Mouse (Mus musculus) MEL-GATA-1-ER (cell line): ENCODE results near the gene Gmds.

Experiments used
- DNase-seq: peaks from one replicate; pipeline ENCODE4 v3.0.0-alpha.2; 2012; ENCODE audit warnings: low read depth; ENCODE audit errors: extremely low read depth

The Gmds gene

DNA sequence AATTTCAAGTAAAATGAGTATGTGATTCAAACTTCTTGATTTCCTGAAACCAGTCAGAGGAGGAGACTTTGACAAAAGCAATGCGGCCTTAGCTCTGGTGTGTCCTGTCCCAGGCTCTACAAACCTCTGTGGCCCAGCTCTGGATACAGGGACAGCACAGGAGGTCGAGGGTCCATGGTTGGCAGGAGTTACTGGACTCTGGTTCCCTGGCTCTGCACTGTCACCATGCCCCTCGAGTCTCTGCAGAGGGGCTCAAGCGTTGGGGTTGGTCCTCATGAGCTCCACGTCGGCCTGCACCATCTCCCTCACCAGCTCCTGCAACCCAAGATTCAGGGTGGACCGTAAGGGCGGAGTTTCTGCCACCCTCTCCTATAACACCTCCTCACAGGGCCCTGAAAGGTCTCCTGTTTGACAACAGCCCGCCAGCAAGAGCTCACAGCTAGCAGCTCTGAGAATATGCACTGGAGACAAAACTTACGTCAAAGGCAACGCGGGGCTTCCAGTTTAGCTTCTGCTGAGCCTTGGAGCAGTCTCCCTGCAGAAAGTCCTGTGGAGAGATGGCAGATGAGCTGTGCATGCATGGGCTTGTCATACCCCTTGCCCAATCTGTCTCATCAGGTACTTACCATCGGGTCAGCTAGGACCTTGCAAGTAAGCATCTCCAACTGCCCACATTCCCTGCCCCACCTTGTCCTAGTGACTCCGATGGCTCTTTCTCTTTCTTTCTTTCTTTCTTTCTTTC, 518.7 kb downstream of the Gmds start:
- no peak for DNase-seq

DNA sequence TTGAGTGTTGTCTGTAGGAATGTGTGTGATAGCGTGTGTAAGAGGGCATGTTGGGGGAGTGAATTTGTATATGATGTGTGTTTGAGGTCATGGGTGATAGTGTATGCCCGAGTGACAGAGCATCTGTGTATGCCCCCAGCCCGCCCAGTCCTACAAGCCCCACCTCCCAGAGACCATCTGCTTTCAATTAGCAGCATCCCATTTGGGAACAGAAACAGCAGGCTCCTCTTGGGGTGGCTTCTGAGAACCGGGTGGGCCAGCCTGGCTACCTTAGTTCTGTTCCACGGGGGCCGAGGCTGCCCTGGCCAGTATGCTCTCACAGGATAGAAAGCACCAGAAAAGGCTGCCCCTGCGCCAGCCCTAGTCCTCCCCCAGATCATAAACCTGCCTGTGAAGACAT, 520.2 kb downstream of the Gmds start:
- DNase-seq = no peak

DNA sequence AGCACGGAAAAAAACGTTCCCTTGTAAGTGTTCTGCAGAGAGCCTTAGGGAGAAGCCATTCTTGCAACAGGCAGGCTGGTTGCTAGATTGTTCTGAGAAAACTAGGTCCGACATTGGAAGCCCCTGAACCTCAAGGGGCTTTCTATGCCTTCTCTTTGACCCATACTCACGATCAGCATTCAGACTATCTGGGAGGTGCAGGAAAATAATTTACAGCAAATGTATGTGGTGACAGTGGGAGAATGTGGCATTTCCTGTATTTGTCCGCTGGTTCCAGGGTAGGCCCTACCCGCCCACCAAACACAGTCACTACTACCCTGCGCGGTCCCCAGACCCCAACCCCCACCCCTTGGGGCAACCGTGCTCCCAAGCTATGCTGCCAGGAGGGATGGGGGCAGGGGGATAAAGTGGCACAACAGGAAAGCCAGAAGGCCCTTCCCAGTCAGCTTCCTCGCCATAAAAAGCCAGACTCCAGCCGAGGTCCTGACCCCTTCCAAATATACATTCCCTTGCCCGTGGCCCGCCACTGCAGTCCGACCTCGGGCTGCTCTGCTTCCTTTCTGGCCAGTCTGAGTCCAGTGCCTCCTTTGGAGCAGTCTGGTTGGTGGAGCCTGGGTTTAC, 523.0 kb downstream of the Gmds start:
- DNase-seq = no peak

DNA sequence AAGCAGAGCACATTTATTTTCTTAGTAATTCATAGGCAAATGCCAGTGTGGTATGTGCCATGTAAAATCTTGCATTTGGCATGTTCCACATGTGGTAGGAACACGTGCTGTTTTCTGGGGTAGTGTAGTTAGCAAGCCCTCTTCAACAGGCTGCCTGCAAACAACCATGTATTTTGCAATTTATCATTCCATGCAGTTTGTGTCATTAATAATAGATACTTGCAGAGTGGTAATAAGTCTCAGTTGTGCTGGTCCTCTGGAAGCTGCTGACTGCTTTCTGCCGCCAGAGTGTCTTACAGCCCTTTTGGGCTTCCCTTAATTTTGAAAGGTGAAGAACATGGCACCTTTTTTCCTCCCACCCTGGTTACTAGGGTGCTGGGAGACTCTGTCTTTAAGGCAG, 525.8 kb downstream of the Gmds start:
- DNase-seq = no peak

DNA sequence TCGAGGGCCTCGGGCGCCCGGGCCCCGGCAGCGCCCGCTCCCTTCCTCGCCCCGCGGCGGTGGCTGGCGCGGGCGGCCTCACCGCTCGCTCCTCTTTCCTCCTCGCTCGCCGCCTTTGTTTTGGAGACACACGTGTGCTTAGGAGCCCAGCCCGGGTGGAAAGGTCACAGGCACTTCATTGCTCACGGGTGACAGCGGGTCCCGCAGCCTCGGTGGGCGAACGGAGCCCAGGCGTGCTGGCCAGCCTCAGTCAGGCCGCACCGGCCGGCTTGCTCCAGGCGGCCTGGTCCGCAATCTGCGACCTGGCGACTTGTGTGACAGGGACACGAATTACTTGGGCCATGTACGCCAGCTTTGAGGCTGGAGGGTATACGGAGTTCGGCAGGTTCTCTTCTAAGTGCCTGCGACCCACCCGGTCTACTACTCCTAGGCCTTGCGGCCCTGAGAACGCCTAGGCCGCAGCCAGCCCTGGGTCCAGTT, 527.0 kb downstream of the Gmds start:
- no peak for DNase-seq

DNA sequence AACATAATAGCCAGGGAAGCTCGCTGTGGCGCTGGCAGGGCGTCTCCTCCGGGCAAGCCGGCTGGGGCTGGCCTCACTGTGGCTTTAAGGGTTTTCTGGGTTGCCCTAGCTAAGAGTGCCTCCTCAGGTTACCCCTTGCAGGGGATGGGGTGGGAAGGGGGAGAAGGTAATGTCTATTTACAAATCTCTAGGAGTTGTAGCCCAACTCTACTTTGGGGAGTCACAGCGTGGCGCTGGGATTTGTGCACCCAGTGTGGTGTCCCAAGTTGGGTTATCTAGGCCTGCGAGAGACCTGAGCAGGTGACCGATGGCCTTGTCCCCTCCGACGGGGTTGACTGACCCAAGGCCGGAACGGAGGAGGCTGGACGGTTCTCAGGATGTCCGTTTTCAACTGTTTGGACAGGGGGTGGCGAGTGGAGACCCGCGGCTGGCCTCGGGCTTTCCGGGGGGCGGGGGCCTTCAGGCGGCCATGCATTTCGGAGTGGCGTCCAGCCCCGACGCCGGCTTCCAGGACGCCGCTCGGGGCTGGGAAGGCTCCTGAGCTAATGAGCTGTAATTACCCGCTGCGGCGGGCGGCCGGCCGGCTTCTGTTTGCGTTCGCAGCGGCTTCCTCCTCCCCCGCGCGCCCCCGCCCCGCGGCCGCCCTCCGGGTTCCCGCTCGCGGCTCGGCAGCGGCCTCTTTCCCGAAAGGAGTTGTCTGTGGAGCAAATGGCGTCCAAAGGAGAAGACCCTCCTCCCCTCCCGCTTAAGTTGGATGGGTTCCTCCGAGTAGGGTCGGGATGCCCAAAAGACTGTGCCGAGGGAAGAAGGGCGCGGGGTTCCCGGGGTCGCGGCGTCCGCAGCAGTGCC, 527.6 kb downstream of the Gmds start:
- no peak for DNase-seq

DNA sequence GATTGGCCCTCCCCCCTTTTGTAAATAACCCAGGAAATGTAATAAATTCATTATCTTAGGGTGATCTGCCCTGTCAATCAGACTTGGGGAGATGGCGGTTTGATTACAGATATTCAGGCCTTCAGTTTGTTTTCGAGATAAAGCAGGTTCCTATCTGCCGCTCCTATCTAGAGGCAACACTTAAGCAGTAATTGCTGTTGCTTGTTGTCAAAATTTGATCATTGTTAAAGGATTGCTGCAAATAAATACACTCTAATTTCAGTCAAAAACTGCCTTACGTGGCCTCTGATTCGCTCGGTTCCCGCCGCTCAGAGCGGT, 528.2 kb downstream of the Gmds start:
- no peak for DNase-seq

DNA sequence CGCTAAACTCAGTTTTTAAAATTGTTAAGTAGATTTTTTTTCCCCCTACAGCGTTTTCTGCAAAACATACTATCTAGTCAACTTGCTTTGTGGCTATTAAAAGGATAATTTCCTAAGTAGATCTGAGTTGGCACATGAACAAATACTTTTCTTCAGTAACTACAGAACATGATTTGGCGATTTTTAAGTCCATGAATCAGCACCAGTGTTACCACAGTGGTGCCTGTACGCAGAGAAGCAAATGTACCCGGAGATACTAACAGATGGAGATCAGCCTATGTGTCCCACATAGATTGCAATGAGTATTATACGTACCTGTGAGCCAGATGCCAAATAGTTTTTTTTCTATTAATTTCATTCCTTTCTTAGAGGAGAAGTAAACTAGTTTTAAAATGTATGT, 528.8 kb downstream of the Gmds start:
- no peak for DNase-seq

DNA sequence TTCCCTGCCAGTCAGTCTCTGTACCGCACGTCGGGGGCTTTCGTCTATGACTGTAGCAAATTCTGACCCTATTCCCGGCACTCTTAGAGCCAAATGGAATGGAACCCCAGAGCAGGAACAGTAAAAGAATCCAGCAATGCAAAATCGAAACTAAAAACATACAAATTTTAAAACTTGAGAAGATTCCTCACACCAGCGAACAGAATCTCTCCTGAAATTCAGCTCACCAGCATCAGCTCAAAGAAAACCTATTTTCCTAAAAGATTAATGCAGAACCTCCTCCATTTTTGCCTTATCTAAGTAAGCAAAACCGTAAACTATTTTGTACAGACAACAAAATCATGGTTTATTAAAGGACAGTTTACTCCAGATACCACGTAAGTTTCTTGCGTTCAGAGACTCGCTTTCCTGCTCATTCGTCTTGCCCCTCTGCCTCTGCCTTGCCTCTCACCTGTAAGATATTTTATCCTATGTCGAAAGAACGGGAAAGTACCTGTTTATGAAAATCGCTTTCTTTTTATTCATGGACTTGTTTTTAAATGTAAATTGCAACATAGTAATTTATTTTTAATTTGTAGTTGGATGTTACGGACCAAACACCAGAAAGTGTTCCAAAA, 529.6 kb downstream of the Gmds start:
- DNase-seq = no peak

DNA sequence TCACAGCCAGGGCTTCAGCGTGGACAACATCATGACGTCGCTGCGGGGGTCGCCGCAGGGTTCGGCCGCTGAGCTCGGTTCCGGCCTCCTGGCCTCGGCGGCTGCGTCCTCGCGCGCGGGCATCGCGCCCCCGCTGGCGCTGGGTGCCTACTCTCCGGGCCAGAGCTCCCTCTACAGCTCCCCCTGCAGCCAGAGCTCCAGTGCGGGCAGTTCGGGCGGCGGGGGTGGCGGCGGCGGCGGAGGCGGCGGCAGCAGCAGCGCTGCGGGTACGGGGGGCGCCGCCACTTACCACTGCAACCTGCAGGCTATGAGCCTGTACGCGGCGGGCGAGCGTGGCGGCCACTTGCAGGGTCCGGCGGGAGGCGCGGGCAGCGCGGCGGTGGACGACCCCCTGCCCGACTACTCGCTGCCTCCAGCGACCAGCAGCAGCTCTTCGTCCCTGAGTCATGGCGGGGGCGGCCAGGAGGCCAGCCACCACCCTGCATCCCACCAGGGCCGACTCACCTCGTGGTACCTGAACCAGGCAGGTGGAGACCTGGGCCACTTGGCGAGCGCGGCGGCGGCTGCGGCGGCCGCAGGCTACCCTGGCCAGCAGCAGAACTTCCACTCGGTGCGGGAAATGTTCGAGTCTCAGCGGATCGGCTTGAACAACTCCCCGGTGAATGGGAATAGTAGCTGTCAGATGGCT, 530.3 kb downstream of the Gmds start:
- DNase-seq = no peak

DNA sequence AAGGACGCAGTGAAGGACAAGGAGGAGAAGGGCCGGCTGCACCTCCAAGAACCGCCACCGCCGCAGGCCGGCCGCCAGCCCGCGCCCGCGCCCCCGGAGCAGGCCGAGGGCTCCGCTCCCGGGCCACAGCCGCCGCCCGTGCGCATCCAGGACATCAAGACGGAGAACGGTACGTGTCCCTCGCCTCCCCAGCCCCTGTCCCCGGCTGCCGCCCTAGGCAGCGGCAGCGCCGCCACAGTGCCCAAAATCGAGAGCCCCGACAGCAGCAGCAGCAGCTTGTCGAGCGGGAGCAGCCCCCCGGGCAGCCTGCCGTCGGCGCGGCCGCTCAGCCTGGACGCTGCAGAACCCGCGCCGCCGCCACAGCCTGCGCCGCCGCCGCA, 530.8 kb downstream of the Gmds start:
- DNase-seq = no peak

DNA sequence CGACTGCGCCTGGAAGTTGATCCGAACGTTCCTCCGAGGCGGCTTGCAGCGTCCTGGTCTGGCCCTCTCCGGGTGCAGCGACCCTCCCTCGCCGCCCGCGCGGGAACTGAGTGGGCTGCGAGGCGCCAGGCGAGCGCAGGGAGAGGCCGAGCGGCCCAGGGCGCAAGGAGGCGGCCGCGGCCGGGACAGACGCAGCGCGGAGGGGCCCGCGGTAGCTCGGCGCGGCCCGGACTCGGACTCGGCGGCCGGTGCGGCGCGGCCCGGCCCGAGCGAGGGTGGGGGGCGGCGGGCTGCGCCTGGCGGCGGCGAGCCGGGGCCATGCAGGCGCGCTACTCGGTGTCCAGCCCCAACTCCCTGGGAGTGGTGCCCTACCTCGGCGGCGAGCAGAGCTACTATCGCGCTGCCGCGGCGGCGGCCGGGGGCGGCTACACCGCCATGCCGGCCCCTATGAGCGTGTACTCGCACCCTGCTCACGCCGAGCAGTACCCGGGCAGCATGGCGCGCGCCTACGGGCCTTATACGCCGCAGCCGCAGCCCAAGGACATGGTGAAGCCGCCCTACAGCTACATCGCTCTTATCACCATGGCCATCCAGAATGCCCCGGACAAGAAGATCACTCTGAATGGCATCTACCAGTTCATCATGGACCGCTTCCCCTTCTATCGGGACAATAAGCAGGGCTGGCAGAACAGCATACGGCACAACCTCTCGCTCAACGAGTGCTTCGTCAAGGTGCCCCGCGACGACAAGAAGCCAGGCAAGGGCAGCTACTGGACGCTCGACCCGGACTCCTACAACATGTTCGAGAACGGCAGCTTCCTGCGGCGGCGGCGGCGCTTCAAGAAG, 531.4 kb downstream of the Gmds start:
- DNase-seq = no peak

DNA sequence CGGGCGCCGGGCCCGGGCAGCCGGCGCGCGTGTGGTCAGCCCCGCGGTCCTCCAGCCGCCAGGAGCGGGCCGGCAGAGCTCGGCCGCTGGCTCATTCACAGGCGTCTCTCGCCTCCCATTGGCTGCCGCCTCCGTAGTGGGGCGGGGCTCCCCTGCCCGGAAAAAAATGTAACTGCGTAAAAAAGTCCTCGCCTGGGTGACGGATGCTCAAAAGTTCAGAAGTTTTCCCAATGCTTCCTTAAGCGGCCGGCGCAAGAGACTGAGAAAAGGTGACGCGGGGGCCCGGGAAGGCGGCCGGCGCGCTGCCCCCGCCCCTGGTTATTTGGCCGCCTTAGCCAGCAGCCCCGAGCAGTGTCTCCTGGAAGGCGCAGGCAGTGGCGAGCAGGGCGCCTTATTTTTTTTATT, 532.1 kb downstream of the Gmds start, which contains the start of gene Foxc1:
TSS of gene Foxc1 (plus strand) at position 206 of the 405 bp plus-strand sequence.
- no peak for DNase-seq

DNA sequence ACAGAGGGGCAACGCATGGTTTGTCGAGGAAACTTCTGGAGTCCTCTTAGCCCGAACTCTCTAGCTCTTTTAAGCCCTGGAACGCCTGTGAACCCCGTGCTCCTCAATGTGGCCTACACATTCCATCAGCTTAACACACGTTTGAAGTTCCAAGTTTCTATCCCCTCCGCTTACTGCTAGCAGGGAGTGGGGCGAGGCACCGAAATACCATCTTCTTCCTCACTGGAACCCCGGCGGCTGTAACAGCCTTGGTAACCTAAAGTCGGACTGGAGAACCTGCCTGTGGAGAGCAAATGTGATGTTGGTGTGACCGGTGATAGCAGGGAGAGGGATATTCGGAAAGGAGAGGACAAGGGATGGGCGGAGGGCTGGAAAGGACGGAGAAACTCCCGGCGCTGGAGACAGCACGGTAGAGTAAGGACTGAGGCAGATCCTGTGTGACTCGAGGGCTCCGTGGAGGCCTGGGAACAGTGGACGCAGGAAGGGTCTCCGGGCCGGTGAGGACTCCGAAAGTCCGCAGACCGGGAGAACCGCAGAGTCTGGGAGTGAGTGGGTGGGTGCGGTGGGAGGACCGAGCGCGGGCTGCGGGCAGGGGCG, 532.6 kb downstream of the Gmds start:
- no peak for DNase-seq

DNA sequence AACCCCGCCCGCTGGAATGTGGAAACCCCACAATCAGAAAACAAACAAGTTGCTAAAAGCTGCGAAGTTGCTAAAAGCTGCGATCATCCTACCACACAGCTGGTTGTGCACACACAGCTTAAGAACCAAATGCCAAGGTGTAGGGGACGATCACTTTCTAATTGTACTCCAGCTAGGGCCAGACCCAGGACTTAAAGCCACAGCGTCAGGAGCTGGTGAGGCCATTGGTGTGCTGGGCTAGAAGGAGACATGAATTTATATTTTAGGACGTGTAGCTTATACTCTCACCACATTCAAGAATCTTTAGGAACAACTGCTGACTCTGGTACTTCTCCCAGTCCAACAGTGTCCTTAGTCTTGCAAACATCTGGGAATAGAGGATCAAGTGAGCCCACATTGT, 534.0 kb downstream of the Gmds start:
- no peak for DNase-seq

DNA sequence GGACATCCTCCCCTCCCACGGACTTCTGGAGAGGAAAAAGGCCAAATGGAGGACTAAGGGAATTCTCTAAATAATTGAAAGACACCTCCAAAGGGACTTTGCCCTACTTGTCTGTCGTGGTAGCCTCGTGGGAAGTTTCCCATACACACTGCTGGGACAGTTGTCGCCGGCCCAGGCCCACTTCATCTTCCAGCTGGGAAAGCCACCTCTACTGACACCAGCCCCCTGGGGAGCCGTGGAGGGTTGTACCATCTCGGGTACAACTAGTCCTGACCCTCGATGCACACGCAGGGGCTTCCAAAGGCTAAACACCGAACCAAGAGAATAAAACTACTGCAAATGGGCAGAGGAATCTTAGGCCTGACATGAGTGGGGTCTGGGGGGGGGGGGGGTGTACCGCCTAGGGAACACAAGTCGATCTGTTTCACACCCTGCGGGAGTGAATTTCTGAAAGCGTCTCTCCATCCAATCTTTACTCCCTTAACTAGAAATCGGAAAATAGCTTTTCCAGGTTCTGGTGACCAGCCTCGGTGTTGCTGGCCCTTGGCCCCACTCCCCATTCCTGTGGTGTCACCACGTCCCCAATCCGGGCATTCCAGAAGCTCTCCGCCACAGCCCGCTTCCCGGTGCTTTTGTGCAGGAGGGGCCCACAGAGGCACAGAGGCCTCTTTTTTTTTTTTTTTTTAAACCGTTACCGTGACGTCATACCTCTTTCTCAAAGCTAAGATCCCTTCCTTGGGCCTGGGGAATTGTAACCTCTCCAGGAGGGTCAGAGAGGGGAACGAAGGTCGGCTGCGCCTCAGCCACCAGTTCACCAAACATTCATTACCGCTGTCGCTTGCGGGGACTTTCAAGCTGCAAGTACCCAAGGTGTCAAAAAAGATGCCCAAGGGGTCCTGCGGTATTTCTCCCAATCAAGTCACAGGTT, 535.1 kb downstream of the Gmds start:
- no peak for DNase-seq

DNA sequence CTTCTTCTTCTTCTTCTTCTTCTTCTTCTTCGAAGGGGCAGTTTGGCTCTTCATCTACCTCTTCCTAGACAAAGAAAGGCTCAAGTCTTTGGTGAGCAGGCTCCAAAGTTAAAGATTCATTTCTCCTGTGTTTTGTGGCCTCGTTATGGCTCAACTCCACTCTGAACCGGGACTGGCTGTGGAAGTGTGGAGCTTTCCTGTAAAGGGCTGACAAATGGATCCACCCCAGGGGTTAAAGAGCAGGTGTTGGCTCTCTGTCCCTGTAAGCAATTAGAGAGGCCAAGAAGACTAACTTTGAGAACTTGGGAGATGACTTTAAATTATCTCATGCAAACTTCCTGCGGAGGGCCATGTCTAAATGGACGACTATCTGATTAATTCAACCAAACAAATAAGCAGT, 536.1 kb downstream of the Gmds start:
- DNase-seq = no peak

DNA sequence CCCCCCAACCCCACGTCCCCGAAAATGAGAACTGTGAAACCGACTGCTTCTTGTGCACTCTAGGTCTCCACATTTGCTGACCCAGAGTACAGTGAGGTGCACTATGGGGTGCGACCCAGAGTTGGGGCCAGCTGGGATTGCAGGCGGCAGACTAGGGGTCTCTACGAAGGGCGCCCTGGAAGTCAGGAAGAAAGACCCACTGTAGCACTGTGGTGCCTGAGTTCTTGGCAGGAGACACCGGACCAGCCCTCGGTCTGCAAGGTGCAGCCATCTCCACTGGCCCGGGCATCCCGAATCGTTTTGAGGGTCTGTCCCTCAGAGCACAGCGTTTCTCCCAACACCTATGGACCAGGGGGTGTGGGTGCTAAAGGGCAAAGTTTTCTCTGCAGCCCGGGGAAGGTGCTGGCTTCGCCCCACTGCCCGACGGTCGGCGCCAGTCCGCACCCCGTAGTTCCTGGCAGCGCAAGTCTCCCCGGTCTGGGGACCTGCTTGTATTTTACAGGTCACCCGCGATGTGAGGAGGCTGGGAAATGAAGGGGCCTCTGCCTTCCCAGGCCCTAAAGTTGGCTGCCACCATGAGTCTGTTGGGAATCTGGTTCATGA, 536.7 kb downstream of the Gmds start:
- no peak for DNase-seq
